Mouse (Mus musculus) heart, embryonic 15.5 days (tissue): ENCODE data around the gene Nanp. TPM values are rescaled to one million over a fixed set of nuclear protein-coding genes. Genes with fewer than 3 reads are reported as not detected.

Experiments
- ATAC-seq: fragments of 200-750 bp; cut with Nextera tagmentation; replicated peaks from 2 replicates; pipeline ENCODE4 v1.8.0; 2017; ENCODE audit warnings: low read depth, moderate TSS enrichment; ENCODE audit not compliant: insufficient number of reproducible peaks, insufficient read depth, low FRiP score
- H3K27ac ChIP-seq: fragments of 300-500 bp; sonication (generic); 2 replicates; pipeline ENCODE4 v1.5.1; 2015; ENCODE audit warnings: mild to moderate bottlenecking, inconsistent platforms
- H3K27me3 ChIP-seq: fragments of 300-500 bp; sonication (generic); 2 replicates; pipeline ENCODE4 v1.6.1; 2015; ENCODE audit warnings: inconsistent platforms
- H3K36me3 ChIP-seq: fragments of 300-500 bp; sonication (generic); 2 replicates; pipeline ENCODE4 v1.6.1; 2015; ENCODE audit warnings: mild to moderate bottlenecking, inconsistent platforms
- H3K4me1 ChIP-seq: fragments of 300-500 bp; sonication (generic); replicated peaks from 2 replicates; pipeline ENCODE4 v1.6.1; 2015; ENCODE audit warnings: inconsistent platforms
- H3K4me2 ChIP-seq: fragments of 300-500 bp; sonication (generic); 2 replicates; pipeline ENCODE4 v1.6.1; 2015; ENCODE audit warnings: inconsistent platforms, mild to moderate bottlenecking, moderate library complexity
- H3K4me3 ChIP-seq: fragments of 300-500 bp; sonication (generic); 2 replicates; pipeline ENCODE4 v1.5.1; 2015; ENCODE audit warnings: mild to moderate bottlenecking, inconsistent platforms
- H3K9ac ChIP-seq: fragments of 300-500 bp; sonication (generic); 2 replicates; pipeline ENCODE4 v1.6.1; 2015; ENCODE audit warnings: mild to moderate bottlenecking, inconsistent platforms
- H3K9me3 ChIP-seq: fragments of 300-500 bp; sonication (generic); replicated peaks from 2 replicates; pipeline ENCODE4 v1.6.1; 2016; ENCODE audit warnings: inconsistent platforms
- WGBS: fragments of 180-500 bp; shearing (Covaris S2); methylation state at CpG from one replicate; pipeline ENCODE4 v1.1.7; 2015; ENCODE audit warnings: mixed read lengths; 5-methylcytosine and 5-hydroxymethylcytosine counted together
- polyA plus RNA-seq: library from polyadenylated mRNA; unstranded; fragments of >200 nt; fragmentation: Nextera tagmentation; extraction: Ambion mirVana; gene quantifications from 2 replicates; pipeline ENCODE4 v1.2.1, GENCODE M21; 2015

The Nanp gene
- 19.5 and 22.5 TPM in 2 replicates for polyA plus RNA-seq

GRCm38 (mm10) chr2:151039232-151039695 lies at the start of gene Nanp, which contains the start of gene Ninl:
TSS of gene Nanp (minus strand) at chr2:151039398.
TSS of gene Ninl (minus strand) at chr2:151039382.
- H3K27ac ChIP-seq: peak within 1 kb of the TSS; percentile 68
- no peaks in the 10 kb centered on the region for H3K9me3 ChIP-seq
- ATAC-seq: peak; percentile 96
- H3K27me3 ChIP-seq: no peaks in the 10 kb centered on the region
- no peaks in the 10 kb centered on the region for H3K36me3 ChIP-seq
- H3K4me1 ChIP-seq: peaks cover 8% of the 10 kb centered on the region
- peak within 1 kb of the TSS; percentile 74 for H3K4me3 ChIP-seq
- H3K4me2 ChIP-seq: peak within 1 kb of the TSS; percentile 77
- H3K9ac ChIP-seq: peak within 1 kb of the TSS; percentile 87
- under 1% methylated on average over 34 of the region's 34 CpGs for WGBS

GRCm38 (mm10) chr2:151056637-151057036 lies 17.4 kb upstream of the Nanp start:
- H3K36me3 ChIP-seq: no peaks in the 10 kb centered on the region
- H3K4me1 ChIP-seq: no peaks in the 10 kb centered on the region
- 66% methylated on average over 1 of the region's 1 CpGs for WGBS
- no peaks in the 10 kb centered on the region for H3K9me3 ChIP-seq
- H3K4me2 ChIP-seq: no peak overlapping the region
- no peak overlapping the region for H3K27ac ChIP-seq
- no peak overlapping the region for H3K4me3 ChIP-seq
- no peak overlapping the region for H3K9ac ChIP-seq
- ATAC-seq: no peak
- no peaks in the 10 kb centered on the region for H3K27me3 ChIP-seq

DNA sequence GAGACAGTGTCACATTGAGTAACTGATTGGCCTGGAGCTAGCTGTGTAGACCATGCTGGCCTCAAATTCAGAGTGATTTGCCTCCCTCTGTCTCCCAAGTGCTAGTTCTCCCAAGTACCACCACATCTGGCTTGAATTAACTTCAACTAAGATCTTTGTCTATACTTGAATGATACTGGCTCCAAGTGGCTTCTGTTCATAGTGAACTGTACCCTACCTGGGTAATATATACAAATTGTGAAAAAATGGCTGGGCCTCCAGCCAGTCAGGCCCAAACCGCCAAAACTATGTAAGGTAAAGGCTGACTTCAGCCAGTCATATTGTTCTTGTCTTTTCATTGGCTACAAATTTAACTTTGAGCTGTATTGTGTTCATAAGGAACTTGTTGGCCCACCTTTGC lies 1.2 kb upstream of the Nanp start:
- Histone ChIP-seq H3K4me1 (peaks cover 8% of the 10 kb centered on the region), H3K4me2 (no peak overlapping the region), H3K9ac (no peak overlapping the region), H3K36me3 (no peaks in the 10 kb centered on the region), H3K27ac (no peak overlapping the region), H3K9me3 (no peaks in the 10 kb centered on the region), H3K27me3 (no peaks in the 10 kb centered on the region), H3K4me3 (no peak overlapping the region)
- no peak for ATAC-seq
- 79% methylated on average over 1 of the region's 1 CpGs for WGBS

DNA sequence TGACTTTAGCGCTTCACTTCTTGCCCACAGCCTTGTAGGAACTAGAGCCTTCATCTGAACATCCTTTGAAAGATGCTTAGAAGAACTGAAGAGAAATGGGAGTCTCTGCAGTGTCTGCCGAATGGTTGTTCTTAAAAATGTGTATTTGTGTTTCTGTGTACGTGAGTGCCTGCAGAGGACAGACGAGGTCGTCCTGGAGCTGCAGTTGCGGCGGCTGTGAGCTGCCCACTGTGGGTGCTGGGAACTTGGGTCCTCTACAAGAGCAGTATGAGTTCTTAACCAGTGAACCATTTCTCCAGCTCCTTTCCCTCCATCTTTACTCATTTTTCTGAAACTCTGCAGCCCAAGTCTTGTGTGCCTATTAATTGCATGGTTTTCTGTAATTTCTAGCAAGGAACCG lies 528 bp upstream of the Nanp start:
- Histone ChIP-seq H3K4me2 (peak overlapping the region; percentile 77), H3K4me1 (peaks cover 8% of the 10 kb centered on the region), H3K4me3 (peak overlapping the region; percentile 74), H3K27me3 (no peaks in the 10 kb centered on the region), H3K9me3 (no peaks in the 10 kb centered on the region), H3K36me3 (no peaks in the 10 kb centered on the region), H3K9ac (peak overlapping the region; percentile 63), H3K27ac (peak overlapping the region; percentile 39; the same call in 1 of the 2 replicates)
- ATAC-seq: no peak
- 34% methylated on average over 8 of the region's 8 CpGs for WGBS

GRCm38 (mm10) chr2:151038811-151039222 lies 381 bp downstream of the Nanp start:
- peak; percentile 77; the same call in 1 of the 2 replicates for ATAC-seq
- H3K36me3 ChIP-seq: no peaks in the 10 kb centered on the region
- peak overlapping the region; percentile 77 for H3K4me2 ChIP-seq
- peak overlapping the region; percentile 87 for H3K9ac ChIP-seq
- WGBS: under 1% methylated on average over 30 of the region's 30 CpGs
- peak overlapping the region; percentile 74 for H3K4me3 ChIP-seq
- H3K27me3 ChIP-seq: no peaks in the 10 kb centered on the region
- H3K4me1 ChIP-seq: peaks cover 8% of the 10 kb centered on the region
- peak overlapping the region; percentile 68 for H3K27ac ChIP-seq
- no peaks in the 10 kb centered on the region for H3K9me3 ChIP-seq

DNA sequence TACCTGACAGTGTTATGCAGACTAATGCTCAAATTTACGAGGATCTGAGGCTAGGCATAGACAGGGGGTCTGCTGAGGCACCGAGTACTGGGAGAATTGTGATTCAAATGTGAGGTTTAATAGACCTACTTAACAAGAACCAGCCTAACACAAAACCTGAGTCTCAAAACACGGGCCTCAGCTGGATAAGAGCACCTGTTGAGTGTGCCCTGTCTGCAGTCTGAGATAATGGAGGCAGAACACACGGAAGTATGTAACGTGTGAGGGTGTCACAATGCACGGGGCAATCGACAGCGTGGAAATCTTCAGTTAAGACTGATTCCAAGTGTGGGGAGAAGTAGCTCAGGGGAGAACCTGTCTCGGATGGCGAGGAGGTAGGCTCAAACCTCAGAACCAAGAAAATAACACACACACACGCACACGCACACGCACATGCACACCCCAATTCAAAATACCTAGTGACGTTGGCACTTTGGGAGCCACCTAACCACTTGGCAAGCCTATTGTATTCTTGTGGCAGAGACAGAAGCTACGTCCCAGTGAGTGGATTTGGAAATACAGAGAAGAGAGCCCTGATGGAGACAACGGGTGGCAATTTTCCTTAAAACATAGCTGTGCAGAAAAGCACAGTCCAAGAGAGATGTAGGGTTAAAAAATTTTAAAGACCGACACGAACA lies 1.2 kb downstream of the Nanp start:
- H3K27me3 ChIP-seq: no peaks in the 10 kb centered on the region
- H3K9ac ChIP-seq: peak overlapping the region; percentile 87
- peak overlapping the region; percentile 74 for H3K4me3 ChIP-seq
- H3K4me2 ChIP-seq: peak overlapping the region; percentile 77
- 42% methylated on average over 18 of the region's 18 CpGs for WGBS
- H3K9me3 ChIP-seq: no peaks in the 10 kb centered on the region
- H3K4me1 ChIP-seq: peaks cover 8% of the 10 kb centered on the region
- no peak for ATAC-seq
- H3K36me3 ChIP-seq: no peaks in the 10 kb centered on the region
- H3K27ac ChIP-seq: no peak overlapping the region

GRCm38 (mm10) chr2:151037292-151037691 lies 1.9 kb downstream of the Nanp start:
- Histone ChIP-seq H3K4me2 (no peak overlapping the region), H3K9ac (no peak overlapping the region), H3K9me3 (no peaks in the 10 kb centered on the region), H3K4me1 (peaks cover 8% of the 10 kb centered on the region), H3K4me3 (no peak overlapping the region), H3K27me3 (no peaks in the 10 kb centered on the region), H3K36me3 (no peaks in the 10 kb centered on the region), H3K27ac (no peak overlapping the region)
- WGBS: 85% methylated on average over 1 of the region's 1 CpGs
- no peak for ATAC-seq

GRCm38 (mm10) chr2:151036721-151037120 lies 2.5 kb downstream of the Nanp start:
- no peak overlapping the region for H3K27ac ChIP-seq
- no peaks in the 10 kb centered on the region for H3K9me3 ChIP-seq
- no peak overlapping the region for H3K4me3 ChIP-seq
- H3K9ac ChIP-seq: no peak overlapping the region
- no peak overlapping the region for H3K4me2 ChIP-seq
- no peaks in the 10 kb centered on the region for H3K36me3 ChIP-seq
- peaks cover 8% of the 10 kb centered on the region for H3K4me1 ChIP-seq
- ATAC-seq: no peak
- H3K27me3 ChIP-seq: no peaks in the 10 kb centered on the region
- 66% methylated on average over 2 of the region's 2 CpGs for WGBS

GRCm38 (mm10) chr2:151034435-151034834 lies 4.8 kb downstream of the Nanp start:
- no peaks in the 10 kb centered on the region for H3K36me3 ChIP-seq
- H3K27me3 ChIP-seq: no peaks in the 10 kb centered on the region
- peaks cover 6% of the 10 kb centered on the region for H3K4me1 ChIP-seq
- no peak overlapping the region for H3K4me3 ChIP-seq
- no peak overlapping the region for H3K4me2 ChIP-seq
- H3K27ac ChIP-seq: no peak overlapping the region
- H3K9me3 ChIP-seq: no peaks in the 10 kb centered on the region
- H3K9ac ChIP-seq: no peak overlapping the region
- WGBS: 88% methylated on average over 3 of the region's 3 CpGs
- no peak for ATAC-seq

DNA sequence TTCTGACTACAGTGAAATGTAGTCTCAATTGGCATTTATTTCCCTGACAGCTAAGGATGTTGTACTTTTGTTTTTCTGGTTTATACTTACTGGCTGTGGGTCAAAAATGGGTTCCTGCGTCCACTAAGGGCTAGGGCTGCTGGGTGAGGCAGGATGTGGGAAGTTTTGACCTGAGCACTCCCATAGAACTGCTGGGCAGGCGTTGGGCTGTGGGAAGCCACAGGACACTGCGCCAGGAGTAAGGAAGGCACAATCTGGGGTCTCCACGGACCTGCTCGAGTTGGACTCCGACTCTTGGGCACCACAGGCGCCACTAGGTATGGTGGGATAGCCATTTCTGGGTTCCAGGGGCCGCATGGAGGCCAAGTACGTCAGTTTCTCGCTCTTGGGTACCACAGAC lies 18.0 kb downstream of the Nanp start:
- H3K9ac ChIP-seq: no peak overlapping the region
- H3K27me3 ChIP-seq: no peaks in the 10 kb centered on the region
- H3K4me2 ChIP-seq: no peak overlapping the region
- H3K27ac ChIP-seq: no peak overlapping the region
- no peaks in the 10 kb centered on the region for H3K36me3 ChIP-seq
- ATAC-seq: no peak
- 82% methylated on average over 10 of the region's 10 CpGs for WGBS
- no peaks in the 10 kb centered on the region for H3K4me1 ChIP-seq
- no peaks in the 10 kb centered on the region for H3K9me3 ChIP-seq
- no peak overlapping the region for H3K4me3 ChIP-seq

GRCm38 (mm10) chr2:151015316-151015715 lies 23.9 kb downstream of the Nanp start:
- Histone ChIP-seq H3K27ac (no peak overlapping the region), H3K9ac (no peak overlapping the region), H3K4me2 (no peak overlapping the region), H3K27me3 (0 out of 2 replicates have a peak, but pooled peaks cover 3% of the 10 kb centered on the region), H3K36me3 (no peaks in the 10 kb centered on the region), H3K9me3 (no peaks in the 10 kb centered on the region), H3K4me1 (no peaks in the 10 kb centered on the region), H3K4me3 (no peak overlapping the region)
- 76% methylated on average over 2 of the region's 2 CpGs for WGBS
- no peak for ATAC-seq

DNA sequence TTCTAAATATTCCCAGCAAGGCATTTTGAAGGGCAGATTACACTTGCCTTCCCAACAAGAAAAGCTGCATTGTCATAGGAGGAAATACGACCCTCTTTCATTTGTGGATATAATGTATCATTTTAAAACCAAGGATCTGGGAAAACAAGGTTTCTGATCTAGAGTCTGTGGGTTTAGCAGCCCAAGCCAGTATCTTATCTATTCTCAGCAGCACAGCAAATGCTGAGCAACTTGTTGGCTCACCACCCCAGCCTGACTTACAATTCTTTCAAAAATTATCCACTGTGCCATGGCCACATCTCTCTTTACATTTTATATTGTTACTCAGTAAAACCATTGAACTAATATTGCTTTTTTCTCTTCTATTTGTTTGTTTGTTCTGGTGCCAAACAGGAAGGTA lies 27.9 kb downstream of the Nanp start:
- WGBS: 46% methylated on average over 1 of the region's 1 CpGs
- ATAC-seq: no peak
- no peak overlapping the region for H3K4me3 ChIP-seq

More for the DNA sequence above, 27.9 kb downstream of the Nanp start:
- Histone ChIP-seq H3K27ac (no peak overlapping the region), H3K9ac (no peak overlapping the region), H3K36me3 (no peaks in the 10 kb centered on the region), H3K27me3 (peaks cover 3% of the 10 kb centered on the region; the same call in 1 of the 2 replicates), H3K4me2 (no peak overlapping the region), H3K4me1 (peaks cover 9% of the 10 kb centered on the region; the same call in 1 of the 2 replicates), H3K9me3 (no peaks in the 10 kb centered on the region)
